Mouse (Mus musculus): ENCODE measurements around the gene Cd70. TPM values are rescaled to one million over a fixed set of nuclear protein-coding genes. Genes with fewer than 3 reads are reported as not detected.

Cd70 gene
- polyA plus RNA-seq, 2 experiments from 2014 or later = 1.1 to 2.1 TPM

- ATAC-seq = peak; percentile 82
These were observed 53.0 kb downstream of the Cd70 start for GRCm38 (mm10) chr17:57096623-57096920.

Other genes starting within 250 kb of the Cd70 start
- gene Mllt1, start 214.4 kb downstream of the Cd70 start, polyA plus RNA-seq (2017; shearing (Covaris generic)) = 1 to 10 TPM; 4.6 to 6.4 TPM
- not detected for gene Acer1, start 167.7 kb downstream of the Cd70 start, polyA plus RNA-seq (2017; shearing (Covaris generic))
- gene Clpp, start 159.5 kb downstream of the Cd70 start, polyA plus RNA-seq (2017; shearing (Covaris generic)) = 10 to 100 TPM; 79.3 to 85.4 TPM
- 10 to 100 TPM; 22.6 to 26.9 TPM for gene Alkbh7, start 152.4 kb downstream of the Cd70 start, polyA plus RNA-seq (2017; shearing (Covaris generic))
- gene Pspn, start 149.8 kb downstream of the Cd70 start, polyA plus RNA-seq (2017; shearing (Covaris generic)) = not detected
- 10 to 100 TPM; 63.3 to 89.3 TPM for gene Gtf2f1, start 138.5 kb downstream of the Cd70 start, polyA plus RNA-seq (2017; shearing (Covaris generic))
- gene Gm17949, start 138.3 kb downstream of the Cd70 start, polyA plus RNA-seq (2017; shearing (Covaris generic)) = under 1 TPM in 1 of 2 experiments, not detected in 1; 0.57 TPM
- 10 to 100 TPM; 19.6 to 30.9 TPM for gene Khsrp, start 118.3 kb downstream of the Cd70 start, polyA plus RNA-seq (2017; shearing (Covaris generic))
- gene Slc25a41, start 108.1 kb downstream of the Cd70 start, polyA plus RNA-seq (2017; shearing (Covaris generic)) = not detected
- under 1 TPM; 0.46 to 0.73 TPM for gene Crb3, start 90.7 kb downstream of the Cd70 start, polyA plus RNA-seq (2017; shearing (Covaris generic))
- gene Slc25a23, start 89.9 kb downstream of the Cd70 start, polyA plus RNA-seq (2017; shearing (Covaris generic)) = 1 to 10 TPM; 1.5 to 3.2 TPM
- gene Dennd1c, start 71.3 kb downstream of the Cd70 start, polyA plus RNA-seq (2017; shearing (Covaris generic)) = 100 to 1,000 TPM; 205 to 208 TPM
- gene Tubb4a, start 62.0 kb downstream of the Cd70 start, polyA plus RNA-seq (2017; shearing (Covaris generic)) = 1 to 10 TPM; 3.5 to 4.2 TPM
- 1 to 10 TPM; 9.0 to 9.9 TPM for gene Tnfsf9, start 44.5 kb downstream of the Cd70 start, polyA plus RNA-seq (2017; shearing (Covaris generic))
- gene Tnfsf14, start 44.4 kb upstream of the Cd70 start, polyA plus RNA-seq (2017; shearing (Covaris generic)) = 10 to 100 TPM in 1 of 2 experiments, 1 to 10 TPM in 1; 7.9 to 12.8 TPM
- under 1 TPM in 1 of 2 experiments, not detected in 1; 0.41 TPM for gene C3, start 78.4 kb upstream of the Cd70 start, polyA plus RNA-seq (2017; shearing (Covaris generic))
- 10 to 100 TPM; 46.4 to 55.8 TPM for gene Gpr108, start 98.7 kb upstream of the Cd70 start, polyA plus RNA-seq (2017; shearing (Covaris generic))
- gene Trip10, start 99.7 kb upstream of the Cd70 start, polyA plus RNA-seq (2017; shearing (Covaris generic)) = 1 to 10 TPM; 1.7 to 2.5 TPM
- 10 to 100 TPM; 74.1 to 83.7 TPM for gene Vav1, start 129.3 kb upstream of the Cd70 start, polyA plus RNA-seq (2017; shearing (Covaris generic))
- under 1 TPM in 1 of 2 experiments, not detected in 1; 0.24 TPM for gene Adgre1, start 208.9 kb upstream of the Cd70 start, polyA plus RNA-seq (2017; shearing (Covaris generic))